Mouse (Mus musculus) lung, postnatal 14 days (tissue): ENCODE results near the gene Tbck.
A peak's percentile ranks its signal among the peaks of the same experiment; 100 is the strongest.

Experiments
- DNase-seq: peaks from one replicate; pipeline ENCODE4 v3.0.0; 2021

The Tbck gene

DNA sequence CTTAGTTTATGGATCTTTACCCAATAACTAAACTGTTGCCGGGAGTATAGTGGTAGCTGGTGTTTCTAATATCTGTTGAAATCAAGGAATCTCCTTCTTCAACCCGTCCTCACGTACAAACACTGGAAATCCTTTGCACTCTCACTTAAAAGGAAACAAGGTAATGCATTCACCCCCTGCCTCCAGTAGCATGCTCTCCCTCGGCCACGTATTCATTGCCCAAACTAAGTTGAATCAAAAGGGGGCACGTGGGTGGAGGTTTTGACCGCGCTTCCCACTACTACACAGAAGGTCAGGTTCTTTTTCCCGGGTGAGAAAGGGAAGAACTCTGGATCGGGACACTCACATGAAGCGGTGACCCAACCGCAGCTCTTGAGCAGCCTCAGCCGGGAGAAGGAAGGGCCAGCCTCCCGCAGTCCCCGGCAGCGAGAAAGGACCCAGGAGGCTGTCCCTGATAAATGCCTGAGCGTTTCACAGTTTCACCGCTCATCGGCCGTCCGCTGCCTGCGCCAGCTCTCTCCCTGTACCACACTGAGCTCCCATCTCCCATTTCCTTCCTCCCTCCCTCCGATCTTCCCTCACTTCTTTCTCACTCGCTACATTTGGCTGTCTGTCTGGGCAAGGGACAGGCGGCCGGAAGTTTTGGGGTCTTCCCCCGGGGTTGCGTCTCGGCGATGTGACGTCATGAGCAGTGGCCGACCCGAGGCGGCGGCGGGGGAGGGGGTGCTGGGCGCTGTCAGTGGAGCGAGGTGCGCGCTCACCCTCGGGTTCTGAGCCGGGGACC lies at the start of gene Tbck:
Gene Tbck, plus strand, starts transcription at position 698 of the 784 bp plus-strand sequence.
- peak; percentile 93 for DNase-seq

DNA sequence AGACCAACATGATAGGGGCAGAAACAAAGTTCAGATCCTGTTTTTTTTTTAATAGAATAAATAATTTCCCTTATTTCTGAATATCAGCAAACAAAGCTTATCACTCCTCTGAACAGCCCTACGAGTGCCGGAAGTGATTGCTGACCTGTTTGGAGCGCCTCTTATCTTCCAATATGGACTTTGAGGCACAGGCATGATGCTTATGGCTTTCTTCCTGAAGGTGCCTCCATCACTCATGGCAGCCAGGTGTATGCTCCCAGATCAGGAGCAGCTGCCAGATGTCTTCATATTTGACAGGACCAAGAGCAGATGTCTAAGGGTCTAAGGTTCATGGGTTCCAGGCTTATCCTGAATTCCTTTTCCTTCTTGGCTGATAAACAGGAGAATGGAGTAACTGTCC lies 46.9 kb upstream of the Tbck start:
- no peak for DNase-seq

DNA sequence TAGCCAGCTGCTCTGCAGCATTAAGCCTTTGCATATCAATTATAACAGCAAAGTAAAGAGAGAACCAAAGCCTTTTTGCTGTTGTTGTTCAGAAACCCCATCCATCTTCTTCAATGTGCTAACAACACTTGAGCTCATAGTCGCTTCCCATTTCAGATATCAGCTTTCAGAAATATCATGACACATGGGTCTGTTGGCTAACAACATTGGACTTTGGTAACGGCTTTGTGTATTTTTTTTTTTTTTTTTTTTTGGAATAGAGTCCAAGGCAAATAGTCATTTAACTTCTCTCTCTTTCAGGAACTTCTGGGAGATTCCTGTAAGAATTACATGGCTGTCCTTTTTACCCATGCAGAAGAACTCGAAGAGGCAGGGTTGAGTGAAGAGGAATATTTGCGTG lies 39.9 kb upstream of the Tbck start:
- DNase-seq, result no peak

DNA sequence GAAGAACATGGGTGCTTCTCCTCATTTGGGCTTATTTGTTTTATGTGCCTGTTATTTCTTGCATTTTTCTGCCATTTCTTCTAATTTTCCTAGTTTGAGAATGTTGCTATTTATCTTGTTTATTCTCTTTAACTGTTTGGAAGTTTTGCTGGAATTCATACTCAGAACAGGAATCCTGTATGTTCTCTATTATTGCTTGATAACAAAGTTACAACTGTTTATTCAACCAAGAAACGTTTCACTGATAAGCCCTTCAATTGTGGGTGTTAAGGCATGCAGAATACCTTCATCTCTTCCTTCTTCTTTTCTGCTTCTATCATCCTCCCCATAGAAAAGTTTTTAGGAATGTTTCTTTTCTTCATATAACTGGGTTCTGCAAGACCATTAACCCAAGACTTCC lies 37.1 kb upstream of the Tbck start:
- no peak for DNase-seq

- no peak for DNase-seq
Measured at GRCm38 (mm10) chr3:132649368-132649767, 34.6 kb upstream of the Tbck start.

DNA sequence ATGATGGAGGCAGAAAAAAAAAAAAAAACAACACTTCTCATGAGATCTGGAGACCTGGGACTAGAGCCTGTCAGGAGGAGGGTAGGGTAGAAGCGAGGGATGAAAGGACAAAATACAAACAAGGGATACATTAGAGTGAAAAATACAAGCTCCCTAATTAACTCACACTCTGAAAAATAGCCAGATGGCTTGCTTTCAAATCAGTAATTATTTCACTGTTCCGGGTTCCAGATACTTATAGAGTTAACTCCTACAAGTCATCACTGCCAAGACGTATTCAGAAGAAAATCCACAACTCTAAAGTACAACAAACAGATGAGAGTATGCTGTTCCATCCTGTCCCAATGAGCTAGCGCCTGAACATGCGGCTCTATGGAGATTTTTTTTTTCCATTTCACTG lies 33.8 kb upstream of the Tbck start:
- DNase-seq, result no peak

DNA sequence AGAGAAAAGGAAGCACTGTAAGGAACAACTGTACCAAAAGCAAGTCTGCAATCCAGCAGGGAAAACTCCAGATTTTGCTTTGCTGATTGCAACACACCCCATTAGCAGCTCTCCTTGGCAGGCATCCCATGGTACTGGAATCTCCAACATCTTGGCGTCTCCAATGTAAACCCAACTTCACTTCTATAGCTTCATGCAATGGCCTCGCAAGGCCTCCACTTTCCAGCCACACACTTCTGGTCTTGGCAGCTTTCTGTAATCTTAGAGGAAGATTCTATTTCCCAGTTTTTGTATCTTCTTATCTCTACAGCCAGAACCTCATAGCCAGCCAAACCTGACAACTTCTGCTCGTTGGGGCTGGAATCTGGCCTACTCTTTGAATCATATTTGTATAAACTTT lies 32.2 kb upstream of the Tbck start:
- peak; percentile 68 for DNase-seq

GRCm38 (mm10) chr3:132653959-132654358 lies 30.0 kb upstream of the Tbck start:
- DNase-seq, result no peak

GRCm38 (mm10) chr3:132655955-132656354 lies 28.0 kb upstream of the Tbck start:
- DNase-seq, result no peak

GRCm38 (mm10) chr3:132677494-132677893 lies 6.5 kb upstream of the Tbck start:
- no peak for DNase-seq

DNA sequence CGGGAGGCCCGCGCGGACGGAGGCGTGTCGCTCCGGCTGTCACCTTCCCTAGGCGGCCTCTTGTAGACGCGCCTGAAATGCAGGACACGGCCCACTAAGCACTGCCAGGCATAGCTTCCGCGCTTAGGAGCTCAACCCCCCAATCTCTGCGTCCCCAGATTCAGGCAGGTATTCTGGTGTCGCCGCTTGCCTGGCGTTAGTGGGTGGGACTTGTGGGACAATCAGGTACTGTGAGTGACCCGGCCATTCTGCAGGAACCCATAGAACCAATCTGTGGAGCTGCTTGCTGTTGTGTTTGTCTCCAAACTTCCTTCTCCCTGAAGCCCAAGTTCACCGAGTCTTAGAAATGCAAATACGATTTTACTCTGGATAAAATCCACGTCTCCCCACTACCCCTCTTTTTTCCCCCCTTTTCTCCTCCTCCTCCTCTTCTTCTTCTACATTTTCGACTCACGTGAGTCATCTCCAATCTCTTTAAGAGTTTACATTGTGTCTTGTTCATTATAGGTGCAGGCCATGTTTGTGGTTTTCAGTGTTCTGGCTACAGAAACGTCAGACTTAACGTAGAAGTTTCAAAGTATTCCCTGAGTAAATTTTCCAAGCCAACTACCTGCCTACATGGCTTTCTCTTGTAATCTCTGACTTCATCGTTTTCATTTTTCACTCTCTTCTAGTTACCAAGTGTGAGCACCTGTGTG lies 436 bp downstream of the Tbck start, which contains the start of gene Aimp1:
Gene Aimp1, minus strand, starts transcription at position 140 of the 698 bp plus-strand sequence.
- DNase-seq, result no peak

DNA sequence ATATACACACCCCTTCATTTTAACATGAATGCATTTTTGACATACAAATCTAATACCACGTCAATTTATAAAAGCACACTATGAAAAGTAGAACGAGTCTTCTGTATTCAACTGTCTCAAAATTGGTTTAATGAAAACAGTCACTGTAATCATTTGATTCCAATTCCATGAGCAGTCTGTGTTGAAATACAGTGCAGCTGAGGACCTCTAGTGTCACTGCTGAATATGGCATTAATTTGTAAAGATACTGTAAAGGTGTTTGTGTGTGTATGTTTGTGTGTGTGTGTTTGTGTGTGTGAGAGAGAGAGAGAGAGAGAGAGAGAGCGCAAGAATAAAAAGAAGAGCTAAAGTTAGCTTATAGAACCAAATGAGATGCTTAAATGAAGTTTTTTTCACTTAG lies 17.4 kb downstream of the Tbck start:
- DNase-seq, result no peak

GRCm38 (mm10) chr3:132704216-132704615 lies 20.3 kb downstream of the Tbck start:
- DNase-seq, result no peak

- no peak for DNase-seq
Measured at GRCm38 (mm10) chr3:132706977-132707376, 23.0 kb downstream of the Tbck start.

GRCm38 (mm10) chr3:132713913-132714312 lies 30.0 kb downstream of the Tbck start:
- no peak for DNase-seq

DNA sequence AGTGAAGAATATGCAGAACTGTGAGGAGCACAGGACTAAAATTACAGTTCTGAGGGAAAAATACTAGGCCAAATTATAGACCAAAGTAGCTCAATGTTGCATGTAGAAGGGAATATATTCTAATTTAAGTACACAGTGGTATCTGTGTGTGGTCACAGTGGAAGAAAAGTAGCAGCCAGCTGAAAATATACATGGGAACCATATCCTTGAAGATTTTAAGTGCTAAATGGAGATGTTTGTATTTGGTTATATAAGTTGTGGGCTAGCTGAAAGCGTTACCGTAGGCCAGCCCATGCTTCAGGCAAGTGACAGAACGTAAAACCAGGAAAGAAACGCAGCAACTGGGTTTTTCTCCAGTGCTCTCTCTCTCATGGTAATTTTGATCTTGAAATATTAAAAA lies 33.4 kb downstream of the Tbck start:
- no peak for DNase-seq

DNA sequence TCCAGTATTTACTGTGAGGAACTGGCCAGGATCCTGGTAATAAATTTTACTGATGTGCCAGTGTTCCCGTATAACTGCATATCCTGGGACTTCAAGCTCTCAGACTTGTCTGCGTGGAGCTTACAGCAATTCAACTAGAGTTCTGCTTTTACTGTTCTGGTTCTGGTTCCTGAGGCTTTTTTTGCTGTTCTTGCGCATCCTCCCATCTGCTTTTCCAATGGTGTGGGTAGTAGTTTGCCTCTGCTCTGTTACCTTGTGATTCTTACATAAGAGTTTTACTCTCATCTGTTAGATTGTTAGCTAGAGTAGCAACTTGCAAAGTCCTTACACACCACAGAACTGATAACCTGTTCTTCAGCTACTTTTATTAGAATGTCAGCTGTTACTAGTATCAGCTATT lies 40.4 kb downstream of the Tbck start:
- no peak for DNase-seq

GRCm38 (mm10) chr3:132744287-132745146 lies 60.6 kb downstream of the Tbck start:
- no peak for DNase-seq

- DNase-seq, result peak; percentile 68
Measured at GRCm38 (mm10) chr3:132747036-132747435, 63.1 kb downstream of the Tbck start.

DNA sequence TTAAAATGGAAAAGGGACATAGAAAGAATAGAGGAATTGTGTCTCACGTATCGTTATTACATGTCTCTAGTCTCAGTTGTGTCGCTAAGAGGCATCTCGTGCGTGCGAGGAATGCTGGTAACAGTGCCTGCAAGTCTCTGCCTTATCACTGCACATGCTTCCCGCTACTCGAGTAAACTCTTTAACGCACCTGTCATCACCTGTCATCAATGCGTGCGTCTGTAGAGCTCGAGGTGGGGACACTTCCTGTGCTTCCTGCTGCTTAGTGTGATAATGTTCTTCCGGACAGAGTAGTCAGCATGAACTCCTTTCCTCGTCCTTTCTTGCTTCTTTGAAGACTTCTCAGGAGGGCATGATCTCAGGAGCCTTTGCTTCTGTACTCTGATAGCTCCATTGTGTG lies 63.8 kb downstream of the Tbck start:
- no peak for DNase-seq

- DNase-seq, result no peak
Measured at GRCm38 (mm10) chr3:132748750-132749149, 64.8 kb downstream of the Tbck start.

- DNase-seq, result peak; percentile 43
Measured at GRCm38 (mm10) chr3:132752772-132753171, 68.8 kb downstream of the Tbck start.

DNA sequence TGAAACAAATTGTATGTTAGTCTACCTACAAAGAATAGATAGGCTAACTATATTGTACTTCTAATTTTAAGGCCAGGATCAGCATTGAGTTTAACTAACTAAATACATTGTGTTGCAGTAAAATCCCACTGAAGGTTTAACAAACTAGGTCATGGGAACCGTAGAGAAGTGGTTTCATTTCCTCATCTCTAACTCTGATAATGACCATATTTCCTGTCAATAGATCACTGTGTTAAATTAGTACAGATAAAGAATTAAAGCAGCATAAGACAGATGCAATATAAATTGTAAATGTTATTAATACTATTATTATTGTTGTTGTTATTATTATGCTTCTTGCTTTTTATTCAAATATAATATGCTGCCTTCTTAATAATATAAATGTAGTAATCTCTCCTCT lies 72.3 kb downstream of the Tbck start:
- DNase-seq, result no peak
